Mouse (Mus musculus) lung, postnatal 36 days (tissue): ENCODE results near the gene Prtg.

ENCODE experiments used
- DNase-seq: peaks from one replicate; pipeline ENCODE4 v3.0.0; 2022; ENCODE audit warnings: mixed read lengths

The Prtg gene

DNA sequence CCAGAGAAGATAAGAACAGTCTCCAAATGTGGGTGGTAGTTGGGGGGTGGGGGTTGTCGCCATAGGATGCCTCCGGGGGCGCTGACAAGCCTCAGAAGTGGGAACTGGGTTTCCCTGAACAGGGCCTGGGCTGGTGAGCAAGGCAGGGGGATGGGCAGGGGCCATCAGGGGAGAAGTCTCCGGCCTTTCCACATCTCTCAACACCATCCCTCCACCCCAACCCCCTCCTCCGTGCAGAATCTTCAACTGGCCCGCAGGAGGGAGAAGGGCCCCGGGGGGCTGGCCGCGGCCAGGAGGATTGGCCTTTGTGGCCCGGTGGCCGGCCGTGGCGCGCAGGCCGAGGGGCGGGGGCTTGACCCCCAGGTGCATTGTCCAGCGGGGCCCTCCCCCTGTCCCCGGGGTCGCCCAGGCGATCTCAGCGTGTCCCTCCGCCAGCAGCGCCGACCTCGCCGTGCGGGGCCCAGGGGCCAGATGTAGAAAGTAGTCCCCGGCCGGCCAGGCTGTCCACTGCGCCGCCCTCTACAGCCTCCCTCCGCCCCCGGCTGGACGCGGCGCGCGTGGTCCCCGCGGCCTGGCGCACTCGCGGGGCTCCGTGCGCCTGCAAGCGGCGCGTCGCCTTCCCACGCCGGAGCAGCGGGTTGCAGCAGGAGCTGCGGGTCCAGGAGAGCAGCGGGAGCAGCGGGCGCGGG, at the start of gene Prtg:
Prtg (plus strand) TSS at position 144 of the 689 bp plus-strand sequence.
- DNase-seq = no peak

GRCm38 (mm10) chr9:72757143-72757542, 49.5 kb upstream of the Prtg start:
- no peak for DNase-seq

DNA sequence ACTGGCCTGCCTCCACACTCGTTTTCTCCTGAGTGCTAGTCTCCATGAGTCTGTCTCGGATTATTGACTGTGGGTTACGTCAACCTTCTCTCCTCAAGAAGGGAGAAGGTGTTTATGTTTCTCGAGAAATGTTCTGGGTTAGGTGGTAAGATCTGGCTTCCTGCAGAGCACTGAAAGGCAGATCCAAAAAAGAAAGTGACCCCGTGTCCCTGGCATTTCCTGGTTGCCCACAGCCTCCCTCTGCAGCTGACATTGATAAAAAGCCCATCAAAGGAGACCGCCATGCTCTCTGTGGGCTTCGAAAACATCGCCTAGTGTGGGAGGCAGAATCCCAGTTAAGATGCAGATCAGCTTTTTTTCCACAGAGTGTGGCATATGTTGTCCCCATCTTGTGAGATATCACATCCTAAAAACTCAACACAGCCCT, 48.0 kb upstream of the Prtg start:
- no peak for DNase-seq

DNA sequence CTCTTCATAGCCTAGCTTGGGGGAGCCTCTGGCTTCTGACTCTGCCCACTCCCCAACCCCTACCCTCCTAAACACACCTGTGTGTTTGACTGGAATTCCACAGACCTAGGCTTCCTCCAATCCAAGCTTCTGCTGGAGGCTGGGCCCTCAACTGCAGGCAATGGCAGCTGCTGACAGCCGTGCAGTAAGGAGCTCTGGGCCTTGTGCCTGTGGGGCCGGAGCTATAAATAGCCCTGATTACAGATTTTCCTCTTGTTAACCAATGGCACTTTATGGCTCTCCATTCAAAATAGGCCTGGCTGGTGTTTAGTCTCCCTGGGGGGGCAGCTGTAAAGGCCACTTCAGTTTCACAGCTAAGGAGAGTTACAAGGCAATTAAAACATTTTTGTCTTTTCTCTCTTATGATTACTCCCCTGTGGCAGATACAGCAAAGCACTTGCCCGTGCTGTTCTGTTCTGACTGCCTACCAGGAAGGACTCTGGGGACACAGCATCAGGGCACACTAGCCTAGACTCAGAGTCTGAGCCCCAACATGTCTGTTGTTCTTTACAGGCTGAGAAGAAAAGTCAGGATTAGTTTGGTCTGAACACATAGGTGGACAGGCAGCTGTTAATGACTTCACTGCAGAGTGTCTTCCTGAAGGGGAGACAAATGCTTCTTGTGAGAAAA, 43.5 kb upstream of the Prtg start:
- peak; percentile 17 for DNase-seq

DNA sequence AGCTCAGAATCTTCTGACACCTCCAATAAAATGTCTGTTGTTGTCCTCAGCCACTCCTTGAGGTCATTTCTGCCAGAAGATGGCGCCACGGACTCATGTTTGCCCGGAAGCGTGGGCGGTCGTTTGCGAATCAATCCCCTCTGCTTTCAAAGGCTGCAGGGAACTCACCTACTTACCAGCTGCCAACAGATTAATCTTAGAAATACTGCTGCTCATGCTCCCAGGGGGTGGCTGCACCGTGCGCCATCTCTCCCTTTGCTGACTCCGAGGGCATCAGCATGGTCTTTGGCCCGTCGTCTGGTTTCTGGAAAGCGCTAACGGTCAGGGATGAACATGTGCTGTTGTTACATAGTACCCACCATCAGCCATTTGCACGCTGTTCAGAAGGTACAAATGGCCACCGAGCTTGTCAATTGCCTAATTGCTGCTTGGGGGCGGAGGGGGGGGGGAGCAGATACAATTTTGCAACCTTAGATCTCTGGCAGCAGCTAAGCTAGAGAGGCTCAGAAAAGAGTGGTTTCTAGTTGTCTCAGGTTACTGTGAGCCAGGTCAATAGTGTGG, 39.8 kb upstream of the Prtg start:
- peak; percentile 94 for DNase-seq

GRCm38 (mm10) chr9:72775022-72775421, 31.7 kb upstream of the Prtg start:
- no peak for DNase-seq

GRCm38 (mm10) chr9:72779004-72779403, 27.7 kb upstream of the Prtg start:
- no peak for DNase-seq

DNA sequence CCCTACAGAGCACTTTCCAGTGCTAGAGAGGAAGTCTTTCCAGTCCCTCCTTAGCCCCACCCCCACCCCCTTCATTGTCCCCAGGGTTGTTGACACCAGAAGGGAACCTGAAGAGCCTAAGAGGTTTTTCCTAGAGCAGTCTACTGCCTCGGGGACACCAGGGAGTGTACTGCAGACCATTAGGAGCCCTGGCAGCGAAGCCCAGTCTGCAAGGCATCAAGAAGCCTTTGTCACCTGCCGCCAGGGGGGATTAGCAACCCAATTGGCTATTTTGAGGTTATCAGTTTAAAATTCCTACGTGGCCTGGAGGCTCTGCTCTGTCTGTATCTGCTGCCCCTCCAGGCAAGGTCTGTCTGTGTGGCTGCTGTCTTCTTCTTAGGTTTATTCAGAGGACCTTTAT, 26.9 kb upstream of the Prtg start:
- DNase-seq = no peak

GRCm38 (mm10) chr9:72780694-72781093, 26.0 kb upstream of the Prtg start:
- DNase-seq = no peak

- DNase-seq = no peak
Observed at GRCm38 (mm10) chr9:72781466-72781865, 25.2 kb upstream of the Prtg start.

GRCm38 (mm10) chr9:72782121-72782520, 24.6 kb upstream of the Prtg start:
- DNase-seq = no peak

DNA sequence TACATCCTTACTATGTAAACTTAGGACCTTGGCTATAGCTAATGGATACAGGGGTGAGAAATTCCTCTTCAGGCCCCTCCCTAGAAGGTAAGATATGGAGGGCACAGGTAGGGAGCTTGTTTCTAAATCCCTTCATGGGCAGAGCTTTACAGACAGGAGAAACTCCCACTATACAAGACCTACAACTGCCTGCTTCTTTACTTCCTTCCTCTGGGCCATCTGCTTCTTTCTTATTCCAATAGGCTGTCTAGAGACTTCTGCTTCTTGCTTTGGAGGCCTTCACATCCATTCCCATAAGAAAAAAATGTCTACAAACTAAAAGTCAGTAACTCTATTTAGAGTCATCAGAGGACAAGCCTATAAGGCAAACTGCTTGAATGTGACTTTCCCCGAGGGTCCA, 18.9 kb upstream of the Prtg start:
- DNase-seq = no peak

GRCm38 (mm10) chr9:72790530-72791212, 16.0 kb upstream of the Prtg start:
- DNase-seq = no peak

GRCm38 (mm10) chr9:72791213-72791582, 15.5 kb upstream of the Prtg start:
- no peak for DNase-seq

DNA sequence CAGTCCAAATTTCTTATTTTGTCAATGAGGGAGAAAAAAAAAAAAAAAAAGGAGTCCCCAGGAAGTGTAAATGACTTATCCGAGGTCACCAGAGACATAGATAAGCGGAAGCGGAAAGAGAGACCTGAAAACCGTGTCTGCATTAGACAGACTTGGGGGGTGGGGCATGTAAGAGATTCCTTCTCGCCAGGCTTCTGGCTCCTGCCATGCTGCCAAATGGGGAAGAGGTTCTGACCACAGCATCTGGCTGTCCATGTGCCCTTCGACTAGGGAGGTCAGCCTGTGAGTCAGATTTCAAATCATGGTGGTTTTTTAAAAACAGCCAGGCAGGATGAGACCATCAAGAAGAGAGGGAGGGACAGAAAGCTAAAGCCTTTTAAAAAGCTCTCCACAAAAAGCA, 15.0 kb upstream of the Prtg start:
- peak; percentile 63 for DNase-seq

- DNase-seq = no peak
Observed at GRCm38 (mm10) chr9:72795243-72795642, 11.4 kb upstream of the Prtg start.

GRCm38 (mm10) chr9:72797136-72797621, 9.5 kb upstream of the Prtg start:
- DNase-seq = peak; percentile 75

- DNase-seq = no peak
Observed at GRCm38 (mm10) chr9:72803280-72803679, 3.4 kb upstream of the Prtg start.

GRCm38 (mm10) chr9:72806146-72806545, 528 bp upstream of the Prtg start:
- no peak for DNase-seq

DNA sequence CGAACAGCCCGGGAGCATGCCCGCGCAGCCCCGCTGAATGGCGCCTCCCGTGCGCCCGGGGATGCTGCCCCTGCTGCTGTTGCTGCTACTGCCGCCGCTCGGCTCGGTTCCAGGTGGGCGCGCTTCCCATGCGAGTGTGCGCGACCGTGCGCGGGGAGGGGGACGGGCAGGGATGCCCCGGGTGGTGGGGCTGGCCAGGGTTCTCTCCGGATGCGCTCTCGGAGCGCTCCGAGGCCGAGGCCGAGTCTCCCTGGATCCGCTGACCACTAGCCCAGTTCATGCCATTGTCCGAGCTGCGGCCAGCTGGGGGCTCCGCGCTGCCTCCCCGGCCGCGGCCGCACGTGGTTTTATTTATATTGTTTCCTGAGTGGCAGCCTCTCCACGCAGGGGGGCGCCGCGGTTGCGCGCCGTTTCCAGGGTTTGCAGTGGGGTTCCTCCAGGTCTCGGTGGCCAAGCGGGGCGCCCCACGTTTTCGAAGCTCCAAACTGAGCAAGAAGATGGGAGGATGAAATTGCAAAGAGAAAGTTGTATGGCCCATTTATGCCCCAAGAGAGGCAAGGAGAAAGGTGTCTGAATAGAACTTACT, 839 bp downstream of the Prtg start:
- DNase-seq = peak; percentile 10

DNA sequence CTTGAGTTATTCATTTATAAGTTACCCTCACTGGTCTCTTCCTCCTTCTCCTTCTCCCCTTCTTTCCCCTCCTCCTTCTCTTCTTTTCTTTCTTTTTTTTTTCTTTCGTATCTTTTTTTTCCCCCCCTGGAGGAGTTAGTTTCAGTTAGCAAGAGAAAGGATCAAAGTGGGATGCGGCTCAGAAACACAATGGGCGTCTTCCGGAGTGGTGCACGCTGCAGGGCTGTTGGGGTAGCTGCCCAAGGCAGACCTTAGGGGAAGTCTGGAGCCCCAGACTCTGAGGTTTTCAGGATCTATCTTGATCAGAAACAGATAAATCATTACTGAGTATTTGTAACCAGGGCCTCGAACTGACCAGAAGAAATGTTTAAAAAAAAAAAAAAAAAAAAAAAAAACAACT, 1.5 kb downstream of the Prtg start:
- no peak for DNase-seq

GRCm38 (mm10) chr9:72808586-72808985, 1.9 kb downstream of the Prtg start:
- DNase-seq = no peak

GRCm38 (mm10) chr9:72809077-72809476, 2.4 kb downstream of the Prtg start:
- no peak for DNase-seq
